ENCODE assay signal across 27 mouse cellular contexts in the genomic region with DNA sequence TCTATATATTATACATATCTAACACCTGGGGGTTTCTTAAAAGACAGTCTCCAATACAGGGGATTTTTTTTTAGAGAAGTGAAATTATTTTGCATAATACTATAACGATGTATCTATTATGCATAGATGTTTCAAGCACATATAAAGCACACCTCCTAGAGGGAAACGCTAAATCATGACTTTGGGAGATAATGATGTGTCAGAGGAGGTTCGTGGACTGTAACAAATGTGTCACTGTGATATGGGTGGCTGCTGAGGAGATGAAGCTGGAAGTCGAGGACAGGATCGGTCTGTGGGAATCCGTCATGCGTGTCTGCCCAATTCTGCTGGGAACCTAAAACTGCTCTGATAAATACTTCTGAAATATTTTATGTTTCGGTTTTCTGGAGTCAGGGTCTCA. TPM values are rescaled to one million over a fixed set of nuclear protein-coding genes. Genes with fewer than 3 reads are reported as not detected.
"Had no signal": no experiment of that assay in that cellular context is flagged by ENCODE, and none has a peak within 500 bp of the region (broad histone marks: within the 10 kb centered on the region; RNA-seq: fewer than 3 reads in every experiment).

No protein-coding gene starts in this region.

- DNase-seq: gastrocnemius, adult 2 months; gastrocnemius, postnatal 10 days; gastrocnemius, postnatal 25 days; heart, adult 11 months; heart, adult 2 months; heart, postnatal 14 days; heart, postnatal 36 days; kidney, adult 11 months; kidney, adult 2 months; kidney, adult 9 months; kidney, postnatal 14 days; kidney, postnatal 36 days; layer of hippocampus, adult 9-11 months; liver had no signal

- H3K27ac ChIP-seq: gastrocnemius, adult 2 months; heart, adult 2 months; heart, embryonic 13.5 days; heart, embryonic 15.5 days; hindbrain, embryonic 13.5 days; hindbrain, embryonic 15.5 days; hindbrain, postnatal 0 days; kidney, embryonic 15.5 days; kidney, postnatal 0 days; left cerebral cortex, adult 2 months; limb, embryonic 10.5 days; limb, embryonic 12.5 days had no signal

- H3K36me3 ChIP-seq: heart, embryonic 13.5 days; heart, embryonic 15.5 days; hindbrain, embryonic 13.5 days; hindbrain, embryonic 15.5 days; kidney, embryonic 15.5 days; limb, embryonic 10.5 days; limb, embryonic 12.5 days had no signal

- H3K4me1 ChIP-seq: heart, embryonic 13.5 days; heart, embryonic 15.5 days; hindbrain, embryonic 13.5 days; hindbrain, embryonic 15.5 days; kidney, embryonic 15.5 days; limb, embryonic 12.5 days had no signal

- H3K27me3 ChIP-seq: heart, embryonic 13.5 days; heart, embryonic 15.5 days; hindbrain, embryonic 13.5 days; hindbrain, embryonic 15.5 days; kidney, embryonic 15.5 days; limb, embryonic 12.5 days had no signal

- H3K4me2 ChIP-seq: heart, embryonic 11.5 days; heart, embryonic 13.5 days; heart, embryonic 15.5 days; hindbrain, embryonic 13.5 days; hindbrain, embryonic 15.5 days; kidney, embryonic 15.5 days; limb, embryonic 12.5 days; liver, embryonic 11.5 days had no signal

- H3K4me3 ChIP-seq: gastrocnemius, adult 2 months; heart, adult 2 months; heart, embryonic 13.5 days; heart, embryonic 15.5 days; hindbrain, embryonic 13.5 days; hindbrain, embryonic 15.5 days; kidney, embryonic 15.5 days; left cerebral cortex, adult 2 months; limb, embryonic 10.5 days; limb, embryonic 12.5 days had no signal

RNA-seq across cellular contexts. Expression of a gene that starts 6.4 kb away (rescaled TPM):
- total RNA-seq: hematopoietic stem cell, adult 5-6 weeks had no signal

RNA-seq across cellular contexts. Expression of a gene that starts 28.8 kb away (rescaled TPM):
- total RNA-seq: hematopoietic stem cell, adult 5-6 weeks had no signal
